Mouse (Mus musculus): ENCODE data around the gene Sun2.

DNA sequence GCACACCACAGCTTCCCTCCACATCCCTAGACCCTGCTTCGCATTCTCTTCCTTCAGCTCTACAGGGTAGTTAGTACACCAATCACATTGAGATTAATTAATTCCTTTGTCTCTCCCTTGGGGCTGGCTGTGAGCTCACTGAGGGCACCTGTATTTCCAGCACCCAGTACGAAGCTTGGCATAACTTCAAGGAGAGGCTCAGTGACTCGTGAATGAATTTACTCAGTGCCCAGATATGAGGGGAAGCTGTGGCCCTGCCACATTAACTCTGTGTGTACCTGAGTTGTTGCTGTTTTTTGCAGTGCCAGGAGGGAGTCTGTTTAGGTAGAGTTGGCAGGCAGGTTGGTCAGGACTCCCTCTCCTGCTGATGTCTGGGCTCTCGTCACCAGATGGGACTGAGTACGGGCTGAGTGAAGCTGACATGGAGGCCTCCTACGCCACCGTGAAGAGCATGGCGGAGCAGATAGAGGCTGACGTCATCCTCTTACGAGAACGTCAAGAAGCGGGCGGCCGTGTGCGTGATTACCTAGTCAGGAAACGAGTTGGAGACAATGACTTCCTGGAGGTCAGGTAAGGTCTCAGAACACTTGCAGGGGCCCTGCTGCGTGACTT is 35.6 kb downstream of the Sun2 start:
- TF ChIP-seq CTCF (conservative IDR thresholded peaks at IDR 0.05 in 1 of 2, IDR thresholded peaks at IDR 0.05 in 1 of 2; ENCODE audit: low read depth in 2 of 2, low read length in 2 of 2) (no peak), POLR2A (IDR thresholded peaks at IDR 0.05; ENCODE audit: low read depth, low read length) (no peak), EP300 (IDR thresholded peaks at IDR 0.05; ENCODE audit: low read length) (no peak), TBP (conservative IDR thresholded peaks at IDR 0.05; ENCODE audit: low read depth, low read length) (no peak), MAFK (IDR thresholded peaks at IDR 0.05; ENCODE audit: insufficient replicate concordance, low read length) (no peak), UBTF (IDR thresholded peaks at IDR 0.05; ENCODE audit: low read depth, low read length) (no peak), ZC3H11A (IDR thresholded peaks at IDR 0.05; ENCODE audit: low read depth, low read length) (no peak), MAX (IDR thresholded peaks at IDR 0.05; ENCODE audit: low read length) (no peak), MAZ (IDR thresholded peaks at IDR 0.05; ENCODE audit: low read depth, low read length) (no peak), E2F4 (IDR thresholded peaks at IDR 0.05; ENCODE audit: insufficient replicate concordance, low read depth, low read length) (no peak)

All from CH12.LX (cell line).